Mouse (Mus musculus) heart, embryonic 10.5 days (tissue): Measurements from ENCODE around the gene Rack1. TPM values are rescaled to one million over a fixed set of nuclear protein-coding genes. Genes with fewer than 3 reads are reported as not detected.
"Not testable (repeated sequence)": the region's sequence is repeated elsewhere in the genome, so short reads cannot be mapped to it uniquely, and the experiment has no call there.

Source experiments
- DNase-seq: peaks from one replicate; pipeline ENCODE4 v3.0.0-alpha.2; 2017; ENCODE audit warnings: low spot score
- H3K27ac ChIP-seq: fragments of 300-500 bp; sonication (generic); 2 replicates; pipeline ENCODE4 v1.5.1; 2016; ENCODE audit warnings: mild to moderate bottlenecking
- H3K27me3 ChIP-seq: fragments of 300-500 bp; sonication (generic); 2 replicates; pipeline ENCODE4 v1.6.1; 2016; ENCODE audit warnings: mild to moderate bottlenecking; ENCODE audit not compliant: poor library complexity, insufficient read depth, severe bottlenecking
- H3K36me3 ChIP-seq: fragments of 300-500 bp; sonication (generic); 2 replicates; pipeline ENCODE4 v1.6.1; 2016; ENCODE audit warnings: mild to moderate bottlenecking, moderate library complexity
- H3K4me1 ChIP-seq: fragments of 300-500 bp; sonication (generic); 2 replicates; pipeline ENCODE4 v1.6.1; 2016; ENCODE audit warnings: mild to moderate bottlenecking
- H3K4me3 ChIP-seq: fragments of 300-500 bp; sonication (generic); 2 replicates; pipeline ENCODE4 v1.5.1; 2016; ENCODE audit warnings: mild to moderate bottlenecking, moderate library complexity
- H3K9me3 ChIP-seq: fragments of 300-500 bp; sonication (generic); 2 replicates; pipeline ENCODE4 v1.6.1; 2016; ENCODE audit warnings: mild to moderate bottlenecking, moderate library complexity
- WGBS: fragments of 180-500 bp; shearing (Covaris S2); methylation state at CpG from one replicate; pipeline ENCODE4 v1.1.7; 2016; 5-methylcytosine and 5-hydroxymethylcytosine counted together
- polyA plus RNA-seq: library from polyadenylated mRNA; unstranded; fragments of >200 nt; fragmentation: Nextera tagmentation; extraction: Ambion mirVana; gene quantifications from 2 replicates; pipeline ENCODE4 v1.2.1, GENCODE M21; 2016

The Rack1 gene
- polyA plus RNA-seq, 1 experiment from 2014 or later, result 712 TPM

DNA sequence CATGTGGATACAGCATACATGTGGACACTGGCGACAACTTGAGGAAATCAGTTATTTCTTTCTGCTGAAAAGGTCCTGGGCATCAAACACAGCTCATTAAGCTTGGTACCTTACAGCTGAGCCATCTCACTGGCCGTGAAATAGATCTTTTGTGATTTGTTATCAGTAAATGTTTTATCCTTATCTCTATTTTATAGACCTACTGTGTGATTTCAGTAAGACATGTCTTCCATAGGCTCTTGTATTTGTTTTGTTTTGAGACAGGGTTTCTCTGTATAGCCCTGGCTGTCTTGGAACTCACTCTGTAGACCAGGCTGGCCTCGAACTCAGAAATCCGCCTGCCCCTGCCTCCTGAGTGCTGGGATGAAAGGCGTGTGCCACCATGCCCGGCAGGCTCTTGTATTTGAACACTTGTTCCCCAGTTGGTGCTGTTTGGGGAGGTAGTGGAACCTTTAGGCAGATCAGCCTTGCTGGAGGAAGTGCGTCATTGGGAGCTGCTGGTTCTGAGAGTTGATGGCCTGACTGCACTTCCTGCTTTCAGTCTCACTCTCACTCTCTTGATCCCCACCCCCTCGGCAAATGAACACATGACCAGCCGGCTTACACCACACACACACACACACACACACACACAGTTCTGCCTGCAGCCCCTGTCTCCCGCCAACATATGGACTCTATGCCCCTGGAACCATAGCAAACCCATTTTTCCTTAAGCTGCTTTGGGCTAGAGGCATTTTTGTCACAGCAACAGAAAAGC lies 12.5 kb upstream of the Rack1 start:
- no peaks in the 10 kb centered on the region for H3K36me3 ChIP-seq
- DNase-seq, result peak; percentile 92
- H3K4me3 ChIP-seq, result peak overlapping the region; percentile 55
- H3K4me1 ChIP-seq, result peaks cover 11% of the 10 kb centered on the region; the same call in 1 of the 2 replicates
- 48% methylated on average over 10 of the region's 10 CpGs for WGBS
- H3K9me3 ChIP-seq, result no peaks in the 10 kb centered on the region
- H3K27ac ChIP-seq, result no peak overlapping the region
- H3K27me3 ChIP-seq, result no peaks in the 10 kb centered on the region

DNA sequence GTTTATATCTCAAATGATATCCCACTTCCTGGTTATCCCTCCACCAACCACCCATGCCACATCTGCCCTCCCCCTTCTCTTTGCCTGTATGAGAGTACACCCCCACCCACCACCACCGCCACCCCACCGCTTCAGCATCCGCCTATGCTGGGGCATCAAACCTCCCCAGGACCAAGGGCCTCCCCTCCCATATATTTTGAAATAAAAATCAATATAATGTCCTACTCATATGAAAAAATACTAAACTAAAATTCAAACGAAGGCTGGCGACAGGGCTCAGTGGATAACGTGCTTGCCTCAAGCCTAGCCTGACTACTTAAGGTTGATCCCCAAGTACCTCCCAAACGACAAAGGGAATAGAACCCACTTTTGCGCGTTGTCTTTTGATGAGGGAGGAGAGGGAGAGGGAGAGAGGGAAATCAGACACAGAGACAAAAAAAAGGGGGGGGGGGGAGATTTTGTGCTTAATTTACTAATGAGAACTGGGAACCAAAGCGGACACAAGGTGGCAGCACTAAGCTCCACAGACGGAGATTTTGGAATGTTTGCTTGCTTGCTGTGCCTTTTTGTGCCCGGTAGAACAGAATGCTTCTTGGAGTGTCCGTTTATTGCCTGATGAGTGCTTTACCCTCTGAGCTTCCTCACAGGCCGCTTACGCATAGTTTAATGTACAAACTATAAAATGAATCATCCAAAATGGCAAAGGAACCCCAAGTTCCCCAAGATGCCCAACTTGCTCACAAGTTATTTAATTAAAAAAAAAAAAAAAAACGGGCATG lies 11.6 kb upstream of the Rack1 start:
- Histone ChIP-seq H3K4me1 (peaks cover 11% of the 10 kb centered on the region; the same call in 1 of the 2 replicates), H3K27me3 (no peaks in the 10 kb centered on the region), H3K9me3 (no peaks in the 10 kb centered on the region), H3K27ac (peak overlapping the region; percentile 63; the same call in 1 of the 2 replicates), H3K36me3 (no peaks in the 10 kb centered on the region), H3K4me3 (peak overlapping the region; percentile 55)
- DNase-seq, result peak; percentile 82
- 9% methylated on average over 16 of the region's 16 CpGs for WGBS

DNA sequence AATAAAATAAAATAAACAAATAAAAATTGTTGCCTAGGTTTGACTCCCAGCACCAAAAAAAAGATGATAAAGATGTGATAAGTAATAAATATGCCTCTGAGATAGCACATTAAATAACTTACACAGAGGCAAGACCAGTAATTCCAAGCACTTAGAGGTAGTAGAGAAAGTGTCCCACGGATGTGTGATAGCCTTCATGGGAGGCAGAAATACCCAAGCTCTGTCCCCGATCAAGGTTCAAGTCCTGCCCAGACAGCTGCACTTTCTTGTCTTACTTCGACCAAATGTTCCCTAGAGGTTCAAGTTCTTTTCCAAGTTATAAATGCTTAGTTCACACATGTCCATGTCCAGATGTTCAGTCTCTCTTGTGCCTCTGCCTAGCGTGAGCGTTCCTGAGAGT lies 10.9 kb upstream of the Rack1 start:
- no peaks in the 10 kb centered on the region for H3K27me3 ChIP-seq
- no peak overlapping the region for H3K4me3 ChIP-seq
- no peaks in the 10 kb centered on the region for H3K9me3 ChIP-seq
- no peaks in the 10 kb centered on the region for H3K36me3 ChIP-seq
- peaks cover 11% of the 10 kb centered on the region; the same call in 1 of the 2 replicates for H3K4me1 ChIP-seq
- DNase-seq, result no peak
- 85% methylated on average over 5 of the region's 5 CpGs for WGBS
- no peak overlapping the region for H3K27ac ChIP-seq

DNA sequence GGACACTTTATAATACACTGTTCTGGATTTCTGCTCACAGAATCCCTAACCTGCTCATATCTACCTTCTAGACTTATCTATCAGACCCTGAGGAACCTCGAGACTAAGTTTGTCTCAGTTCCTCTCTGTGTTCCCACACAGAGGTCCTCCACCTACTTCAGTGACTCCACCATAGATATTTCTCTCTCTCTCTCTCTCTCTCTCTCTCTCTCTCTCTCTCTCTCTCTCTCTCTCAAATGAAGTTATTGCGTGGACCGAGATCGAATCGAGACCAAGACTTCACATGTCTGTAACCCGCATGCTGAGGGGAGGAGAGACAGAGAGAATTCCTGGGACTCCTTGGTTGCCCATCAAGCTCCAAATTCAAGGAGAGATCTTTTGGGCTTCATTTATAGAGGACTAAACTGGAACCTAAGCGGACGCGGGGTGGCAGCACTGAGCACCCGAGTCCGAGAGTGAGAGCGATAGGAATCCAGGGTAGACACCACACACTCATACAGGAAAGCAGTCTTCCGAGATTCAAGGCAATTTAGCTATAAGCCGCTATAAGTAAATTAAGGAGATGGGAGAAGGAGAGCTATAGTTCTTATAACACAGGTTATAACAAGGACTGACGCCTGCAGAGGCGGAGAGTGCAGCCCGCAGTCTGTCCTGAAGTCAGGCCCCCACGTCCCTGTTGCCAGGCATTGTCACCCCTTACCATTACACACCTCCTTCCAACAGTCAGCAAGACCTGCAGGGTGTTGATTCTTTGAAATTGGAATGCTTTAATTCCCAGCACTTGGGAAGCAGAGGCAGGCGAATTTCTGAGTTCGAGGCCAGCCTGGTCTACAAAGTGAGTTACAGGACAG lies 9.9 kb upstream of the Rack1 start:
- peak; percentile 87 for DNase-seq
- H3K4me1 ChIP-seq, result peaks cover 11% of the 10 kb centered on the region; the same call in 1 of the 2 replicates

DNA sequence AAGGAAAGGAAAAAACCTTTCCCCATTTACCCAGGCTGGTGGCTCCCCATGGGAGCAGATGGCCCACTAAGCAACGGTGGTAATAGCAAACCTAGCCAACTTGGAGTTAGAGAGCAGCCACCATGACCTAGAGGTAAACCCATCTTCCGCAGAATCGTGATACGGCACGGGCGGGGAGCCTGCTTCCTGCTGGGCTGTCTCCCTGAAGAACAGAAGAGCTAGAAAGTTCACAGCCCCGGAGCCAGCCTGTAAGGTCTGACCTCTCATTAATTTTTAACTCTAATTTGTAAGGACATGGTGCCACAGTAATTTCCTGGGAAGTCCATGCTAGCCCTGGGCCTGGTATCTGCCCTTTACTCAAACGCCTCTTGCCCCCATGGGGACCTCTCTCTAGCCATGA lies 9.2 kb upstream of the Rack1 start:
- Histone ChIP-seq H3K4me1 (peaks cover 11% of the 10 kb centered on the region; the same call in 1 of the 2 replicates), H3K4me3 (peak overlapping the region; percentile 18; the same call in 1 of the 2 replicates), H3K9me3 (no peaks in the 10 kb centered on the region), H3K36me3 (no peaks in the 10 kb centered on the region), H3K27ac (no peak overlapping the region), H3K27me3 (no peaks in the 10 kb centered on the region)
- WGBS, result 42% methylated on average over 8 of the region's 8 CpGs
- DNase-seq, result no peak

More for the DNA sequence above, 9.9 kb upstream of the Rack1 start:
- WGBS, result 14% methylated on average over 20 of the region's 20 CpGs
- Histone ChIP-seq H3K27me3 (no peaks in the 10 kb centered on the region), H3K4me3 (peak overlapping the region; percentile 48), H3K36me3 (no peaks in the 10 kb centered on the region), H3K27ac (no peak overlapping the region), H3K9me3 (no peaks in the 10 kb centered on the region)

DNA sequence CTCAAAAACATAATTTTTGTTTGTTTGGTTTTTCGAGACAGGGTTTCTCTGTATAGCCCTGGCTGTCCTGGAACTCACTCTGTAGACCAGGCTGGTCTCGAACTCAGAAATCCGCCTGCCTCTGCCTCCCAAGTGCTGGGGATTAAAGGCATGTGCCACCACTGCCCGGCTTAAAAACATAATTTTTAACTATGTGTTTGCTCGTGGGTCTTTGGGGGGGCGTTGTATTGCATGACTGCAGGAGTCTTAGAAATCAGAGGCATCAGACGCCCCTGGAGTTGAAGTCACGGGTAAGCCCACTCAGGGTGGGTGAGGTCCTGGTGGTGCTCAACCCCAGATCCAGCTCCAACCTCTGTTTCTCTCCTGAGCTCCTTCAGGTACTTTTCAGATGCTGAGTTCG lies 8.2 kb upstream of the Rack1 start:
- not testable (repeated sequence) for H3K36me3 ChIP-seq, H3K4me3 ChIP-seq, H3K27ac ChIP-seq, H3K9me3 ChIP-seq, H3K27me3 ChIP-seq, DNase-seq
- H3K4me1 ChIP-seq, result peaks cover 12% of the 10 kb centered on the region; the same call in 1 of the 2 replicates
- 86% methylated on average over 9 of the region's 9 CpGs for WGBS

DNA sequence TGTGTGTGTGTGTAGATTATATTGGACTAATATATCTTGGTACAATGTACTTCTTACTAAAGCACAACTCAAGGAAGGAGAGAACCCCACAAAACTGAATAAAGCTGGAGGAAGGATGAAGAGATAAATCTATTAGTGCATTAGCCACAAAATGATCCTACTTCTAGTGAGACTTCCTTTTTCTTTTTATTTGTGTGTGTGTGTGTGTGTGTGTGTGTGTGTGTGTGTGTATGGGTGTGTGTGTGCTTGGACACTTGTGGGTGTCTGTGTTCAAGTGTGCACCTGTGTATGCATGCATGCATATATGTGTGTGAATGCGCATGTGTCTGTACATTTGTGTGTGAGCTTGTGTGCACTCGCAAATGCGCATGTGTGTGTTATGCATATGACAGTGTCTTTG lies 6.9 kb upstream of the Rack1 start:
- Histone ChIP-seq H3K9me3 (no peaks in the 10 kb centered on the region), H3K36me3 (no peaks in the 10 kb centered on the region), H3K4me3 (no peak overlapping the region), H3K4me1 (peaks cover 20% of the 10 kb centered on the region; the same call in 1 of the 2 replicates), H3K27me3 (no peaks in the 10 kb centered on the region), H3K27ac (no peak overlapping the region)
- 100% methylated on average over 3 of the region's 3 CpGs for WGBS
- no peak for DNase-seq

DNA sequence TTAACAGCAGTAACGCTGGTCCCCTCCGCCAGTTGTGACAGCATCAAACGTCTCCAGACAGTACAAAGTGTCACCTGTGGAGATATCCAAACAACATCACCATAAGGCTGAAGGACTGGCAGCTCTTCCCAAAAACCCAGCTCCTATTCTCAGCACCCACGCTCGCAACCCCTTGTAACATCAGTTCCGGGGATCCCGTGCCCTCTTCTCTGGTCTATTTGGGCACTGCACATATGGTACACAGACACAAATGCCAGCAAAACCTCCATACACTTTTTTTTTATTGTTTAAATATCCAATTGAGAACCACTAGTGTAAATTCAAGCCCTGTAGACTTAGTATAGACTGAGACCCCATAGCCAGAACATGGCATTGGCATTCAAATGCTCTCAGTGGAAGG lies 4.9 kb upstream of the Rack1 start:
- WGBS, result 89% methylated on average over 7 of the region's 7 CpGs

DNA sequence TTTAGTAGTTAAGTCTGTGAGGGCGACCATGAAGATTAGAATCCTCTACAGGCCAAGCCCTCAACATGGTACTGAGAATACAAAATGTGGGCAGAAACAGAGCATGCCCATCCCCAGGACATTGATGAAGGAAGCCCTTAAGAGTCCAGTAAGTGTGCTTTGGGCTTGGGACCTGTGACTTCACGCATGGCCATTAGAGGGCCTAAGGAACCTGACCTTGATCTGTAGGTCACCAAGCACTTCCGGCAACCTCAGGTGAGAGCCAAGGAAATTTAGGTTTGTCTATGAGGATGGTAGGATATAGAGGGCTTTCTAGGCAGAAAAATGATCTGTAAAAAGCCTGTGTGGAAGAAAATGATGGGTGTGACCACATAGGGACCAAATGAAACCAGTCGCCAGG lies 3.8 kb upstream of the Rack1 start:
- 73% methylated on average over 4 of the region's 4 CpGs for WGBS
- no peaks in the 10 kb centered on the region for H3K9me3 ChIP-seq
- H3K27me3 ChIP-seq, result no peaks in the 10 kb centered on the region
- H3K36me3 ChIP-seq, result peaks cover under 1% of the 10 kb centered on the region; the same call in 1 of the 2 replicates
- H3K27ac ChIP-seq, result no peak overlapping the region
- H3K4me3 ChIP-seq, result no peak overlapping the region
- DNase-seq, result no peak
- peaks cover 21% of the 10 kb centered on the region; the same call in 1 of the 2 replicates for H3K4me1 ChIP-seq

More for the DNA sequence above, 4.9 kb upstream of the Rack1 start:
- Histone ChIP-seq H3K9me3 (no peaks in the 10 kb centered on the region), H3K27ac (no peak overlapping the region), H3K4me3 (no peak overlapping the region), H3K27me3 (no peaks in the 10 kb centered on the region), H3K4me1 (peaks cover 26% of the 10 kb centered on the region; the same call in 1 of the 2 replicates), H3K36me3 (no peaks in the 10 kb centered on the region)
- DNase-seq, result no peak

DNA sequence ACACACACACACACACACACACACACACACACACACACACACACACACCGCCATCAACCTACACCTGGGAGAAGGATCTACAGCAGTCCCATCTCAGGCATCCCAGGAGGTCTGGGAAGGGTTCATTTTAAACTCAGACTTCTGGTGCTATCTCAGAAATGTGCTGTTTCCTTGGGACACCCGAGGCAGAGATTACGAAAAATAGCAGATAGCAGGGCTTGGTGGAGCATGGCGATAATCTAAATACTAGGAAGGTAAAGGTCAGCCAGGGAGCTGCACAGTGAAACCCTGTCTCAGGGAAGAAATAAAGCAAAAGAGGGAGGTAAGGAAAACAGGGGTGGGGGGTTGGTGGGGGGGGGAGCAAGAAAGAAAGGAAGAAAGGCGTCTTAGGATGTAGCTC lies 2.8 kb upstream of the Rack1 start:
- no peaks in the 10 kb centered on the region for H3K27me3 ChIP-seq
- H3K4me1 ChIP-seq, result peaks cover 29% of the 10 kb centered on the region
- peaks cover 11% of the 10 kb centered on the region for H3K36me3 ChIP-seq
- WGBS, result 52% methylated on average over 5 of the region's 5 CpGs
- no peak for DNase-seq
- no peaks in the 10 kb centered on the region for H3K9me3 ChIP-seq
- H3K4me3 ChIP-seq, result no peak overlapping the region
- H3K27ac ChIP-seq, result no peak overlapping the region

DNA sequence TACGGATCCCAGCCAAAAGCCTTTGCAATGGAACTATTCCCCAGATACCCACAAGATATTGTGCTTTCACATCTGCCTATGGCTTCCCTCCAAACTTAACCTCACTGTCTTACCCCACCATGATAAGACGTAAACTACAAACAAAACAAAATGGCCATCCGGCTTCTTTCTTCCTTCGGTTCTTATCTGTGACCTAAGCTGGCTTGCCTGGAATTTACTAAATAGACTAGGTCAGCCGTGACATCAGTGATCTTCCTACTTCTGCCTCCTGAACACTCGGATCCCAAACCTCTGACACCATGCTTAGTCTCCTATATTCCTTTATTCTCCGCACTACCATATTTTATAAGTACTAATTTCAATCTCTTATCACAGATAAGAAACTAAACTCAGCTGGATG lies 1.8 kb upstream of the Rack1 start:
- H3K36me3 ChIP-seq, result peaks cover 21% of the 10 kb centered on the region
- no peak for DNase-seq
- no peaks in the 10 kb centered on the region for H3K27me3 ChIP-seq
- peaks cover 31% of the 10 kb centered on the region for H3K4me1 ChIP-seq
- peak overlapping the region; percentile 73 for H3K4me3 ChIP-seq
- H3K27ac ChIP-seq, result peak overlapping the region; percentile 64; the same call in 1 of the 2 replicates
- no peaks in the 10 kb centered on the region for H3K9me3 ChIP-seq
- WGBS, result 53% methylated on average over 7 of the region's 7 CpGs
